Mouse (Mus musculus): ENCODE data around the gene Gse1.
A peak's percentile ranks its signal among the peaks of the same experiment; 100 is the strongest.

Gene Gse1

GRCm38 (mm10) chr8:120371725-120372457 lies 143.6 kb downstream of the Gse1 start:
- DNase-seq (ENCODE audit: extremely low read depth, low read depth, low spot score): no peak

GRCm38 (mm10) chr8:120372684-120373083 lies 144.4 kb downstream of the Gse1 start:
- DNase-seq (ENCODE audit: extremely low read depth, low read depth, low spot score): no peak

GRCm38 (mm10) chr8:120373621-120374020 lies 145.4 kb downstream of the Gse1 start:
- no peak for DNase-seq (ENCODE audit: extremely low read depth, low read depth, low spot score)

GRCm38 (mm10) chr8:120374070-120374469 lies 145.8 kb downstream of the Gse1 start:
- peak; percentile 97 for DNase-seq (ENCODE audit: extremely low read depth, low read depth, low spot score)

- no peak for DNase-seq (ENCODE audit: extremely low read depth, low read depth, low spot score)
Measured at GRCm38 (mm10) chr8:120374514-120374913, 146.3 kb downstream of the Gse1 start.

GRCm38 (mm10) chr8:120375170-120375569 lies 146.9 kb downstream of the Gse1 start:
- no peak for DNase-seq (ENCODE audit: extremely low read depth, low read depth, low spot score)

- no peak for DNase-seq (ENCODE audit: extremely low read depth, low read depth, low spot score)
Measured at GRCm38 (mm10) chr8:120376215-120376614, 148.0 kb downstream of the Gse1 start.

GRCm38 (mm10) chr8:120376847-120377802 lies 148.9 kb downstream of the Gse1 start:
- DNase-seq (ENCODE audit: extremely low read depth, low read depth, low spot score): no peak

GRCm38 (mm10) chr8:120377803-120378189 lies 149.5 kb downstream of the Gse1 start:
- no peak for DNase-seq (ENCODE audit: extremely low read depth, low read depth, low spot score)

- no peak for DNase-seq (ENCODE audit: extremely low read depth, low read depth, low spot score)
Measured at GRCm38 (mm10) chr8:120378306-120378705, 150.1 kb downstream of the Gse1 start.

- no peak for DNase-seq (ENCODE audit: extremely low read depth, low read depth, low spot score)
Measured at GRCm38 (mm10) chr8:120379015-120379414, 150.8 kb downstream of the Gse1 start.

- no peak for DNase-seq (ENCODE audit: extremely low read depth, low read depth, low spot score)
Measured at GRCm38 (mm10) chr8:120381865-120382264, 153.6 kb downstream of the Gse1 start.

GRCm38 (mm10) chr8:120382436-120383203 lies 154.4 kb downstream of the Gse1 start:
- no peak for DNase-seq (ENCODE audit: extremely low read depth, low read depth, low spot score)

GRCm38 (mm10) chr8:120383204-120383560 lies 154.9 kb downstream of the Gse1 start:
- DNase-seq (ENCODE audit: extremely low read depth, low read depth, low spot score): no peak

GRCm38 (mm10) chr8:120383713-120384112 lies 155.5 kb downstream of the Gse1 start:
- DNase-seq (ENCODE audit: extremely low read depth, low read depth, low spot score): no peak

GRCm38 (mm10) chr8:120384745-120385144 lies 156.5 kb downstream of the Gse1 start:
- no peak for DNase-seq (ENCODE audit: extremely low read depth, low read depth, low spot score)

- no peak for DNase-seq (ENCODE audit: extremely low read depth, low read depth, low spot score)
Measured at GRCm38 (mm10) chr8:120388246-120388645, 160.0 kb downstream of the Gse1 start.

GRCm38 (mm10) chr8:120390598-120390997 lies 162.3 kb downstream of the Gse1 start:
- DNase-seq (ENCODE audit: extremely low read depth, low read depth, low spot score): no peak

- DNase-seq (ENCODE audit: extremely low read depth, low read depth, low spot score): no peak
Measured at GRCm38 (mm10) chr8:120391856-120392255, 163.6 kb downstream of the Gse1 start.

- DNase-seq (ENCODE audit: extremely low read depth, low read depth, low spot score): no peak
Measured at GRCm38 (mm10) chr8:120393085-120393484, 164.8 kb downstream of the Gse1 start.

GRCm38 (mm10) chr8:120393871-120394275 lies 165.6 kb downstream of the Gse1 start:
- no peak for DNase-seq (ENCODE audit: extremely low read depth, low read depth, low spot score)

All from fat pad, adult 2 months (tissue).